Mouse (Mus musculus): ENCODE measurements around the gene Phtf2.
"Not testable (repeated sequence)": the region's sequence is repeated elsewhere in the genome, so short reads cannot be mapped to it uniquely, and the experiment has no call there.

Gene Phtf2

GRCm38 (mm10) chr5:20773341-20773740 lies 108.6 kb downstream of the Phtf2 start:
- no peak for DNase-seq (ENCODE audit: low spot score in 2 of 2)

GRCm38 (mm10) chr5:20765365-20765920 lies 116.5 kb downstream of the Phtf2 start:
- no peak for DNase-seq (ENCODE audit: low spot score in 2 of 2)

- not testable (repeated sequence) for DNase-seq (ENCODE audit: low spot score in 2 of 2)
These were observed 119.5 kb downstream of the Phtf2 start for GRCm38 (mm10) chr5:20762441-20762840.

- DNase-seq (ENCODE audit: low spot score in 2 of 2): no peak
These were observed 121.4 kb downstream of the Phtf2 start for GRCm38 (mm10) chr5:20760368-20761162.

GRCm38 (mm10) chr5:20759771-20760170 lies 122.2 kb downstream of the Phtf2 start:
- no peak for DNase-seq (ENCODE audit: low spot score in 2 of 2)

- no peak for DNase-seq (ENCODE audit: low spot score in 2 of 2)
These were observed 128.0 kb downstream of the Phtf2 start for GRCm38 (mm10) chr5:20753963-20754362.

GRCm38 (mm10) chr5:20753096-20753495 lies 128.8 kb downstream of the Phtf2 start:
- no peak for DNase-seq (ENCODE audit: low spot score in 2 of 2)

GRCm38 (mm10) chr5:20751696-20752095 lies 130.2 kb downstream of the Phtf2 start:
- no peak for DNase-seq (ENCODE audit: low spot score in 2 of 2)

GRCm38 (mm10) chr5:20751000-20751399 lies 130.9 kb downstream of the Phtf2 start:
- no peak for DNase-seq (ENCODE audit: low spot score in 2 of 2)

- no peak for DNase-seq (ENCODE audit: low spot score in 2 of 2)
These were observed 132.4 kb downstream of the Phtf2 start for GRCm38 (mm10) chr5:20749535-20749934.

GRCm38 (mm10) chr5:20748856-20749255 lies 133.1 kb downstream of the Phtf2 start:
- no peak for DNase-seq (ENCODE audit: low spot score in 2 of 2)

GRCm38 (mm10) chr5:20748142-20748541 lies 133.8 kb downstream of the Phtf2 start:
- no peak for DNase-seq (ENCODE audit: low spot score in 2 of 2)

GRCm38 (mm10) chr5:20741936-20742335 lies 140.0 kb downstream of the Phtf2 start:
- DNase-seq (ENCODE audit: low spot score in 2 of 2): no peak

GRCm38 (mm10) chr5:20741193-20741592 lies 140.7 kb downstream of the Phtf2 start:
- no peak for DNase-seq (ENCODE audit: low spot score in 2 of 2)

GRCm38 (mm10) chr5:20738795-20739194 lies 143.1 kb downstream of the Phtf2 start:
- no peak for DNase-seq (ENCODE audit: low spot score in 2 of 2)

GRCm38 (mm10) chr5:20723226-20723625 lies 158.7 kb downstream of the Phtf2 start:
- not testable (repeated sequence) for DNase-seq (ENCODE audit: low spot score in 2 of 2)

- DNase-seq (ENCODE audit: low spot score in 2 of 2): no peak
These were observed 161.6 kb downstream of the Phtf2 start for GRCm38 (mm10) chr5:20720201-20720900.

- DNase-seq (ENCODE audit: low spot score in 2 of 2): not testable (repeated sequence)
These were observed 165.9 kb downstream of the Phtf2 start for GRCm38 (mm10) chr5:20715980-20716379.

- DNase-seq (ENCODE audit: low spot score in 2 of 2): not testable (repeated sequence)
These were observed 167.3 kb downstream of the Phtf2 start for GRCm38 (mm10) chr5:20714619-20715018.

- not testable (repeated sequence) for DNase-seq (ENCODE audit: low spot score in 2 of 2)
These were observed 171.1 kb downstream of the Phtf2 start for GRCm38 (mm10) chr5:20710845-20711244.
